Mouse (Mus musculus): Measurements from ENCODE around the gene G3bp2. TPM values are rescaled to one million over a fixed set of nuclear protein-coding genes. Genes with fewer than 3 reads are reported as not detected.
"Not testable (repeated sequence)": the region's sequence is repeated elsewhere in the genome, so short reads cannot be mapped to it uniquely, and the experiment has no call there.

The G3bp2 gene
- total RNA-seq (2021): 100 to 1,000 TPM; 214 to 234 TPM

DNA sequence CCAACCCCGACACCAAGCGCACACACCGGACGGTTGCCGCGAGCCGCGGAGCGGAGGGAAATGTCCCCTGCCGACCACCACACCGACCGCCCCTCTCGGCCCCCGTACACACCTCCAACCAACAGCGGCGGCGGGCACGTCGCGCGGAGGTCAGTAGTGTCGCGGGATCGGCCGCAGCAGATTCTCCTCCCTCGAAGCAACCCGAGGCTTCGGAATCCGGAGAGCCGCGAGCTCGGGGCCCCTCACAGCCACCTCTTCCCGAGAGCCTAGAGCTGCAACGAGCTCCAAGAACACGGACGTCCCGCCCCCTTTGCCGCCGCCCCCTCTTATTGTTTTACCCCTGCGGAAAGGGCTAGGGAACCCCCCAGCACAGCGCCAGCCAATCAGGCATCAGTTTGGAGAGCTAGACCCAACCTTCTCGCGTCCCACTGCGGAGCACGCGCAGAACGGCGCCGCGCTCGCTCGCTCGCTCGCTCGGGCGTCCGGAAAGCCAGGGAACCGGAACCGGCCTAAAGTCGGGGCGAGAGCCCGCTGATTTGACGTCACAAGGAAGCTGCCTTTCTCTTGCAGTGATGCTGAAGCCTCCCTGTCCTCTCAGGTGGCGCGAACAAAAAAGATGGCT, at the start of gene G3bp2:
Gene G3bp2, minus strand, starts transcription at position 303 of the 622 bp plus-strand sequence.
- peak; percentile 92 to 93 for DNase-seq (ENCODE audit: extremely low spot score in 1 of 2, low spot score in 1 of 2)

DNA sequence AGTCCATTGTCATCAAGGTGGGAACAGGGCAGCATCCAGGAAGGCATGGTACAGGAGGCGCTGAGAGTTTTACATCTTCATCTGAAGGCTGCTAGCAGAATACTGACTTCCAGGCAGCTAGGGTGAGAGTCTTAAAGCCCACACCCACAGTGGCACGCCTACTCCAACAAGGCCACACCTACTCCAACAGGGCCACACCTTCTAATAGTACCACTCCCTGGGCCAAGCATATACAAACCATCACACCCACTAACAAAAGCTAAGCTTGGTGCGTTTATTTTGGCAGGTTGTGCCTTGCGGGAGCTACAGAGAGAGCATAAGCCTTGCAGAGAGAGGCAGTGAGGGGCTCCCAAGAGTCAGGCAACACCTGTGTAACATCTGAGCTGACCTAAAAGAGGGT, 49.5 kb upstream of the G3bp2 start:
- not testable (repeated sequence) for DNase-seq (ENCODE audit: extremely low spot score in 1 of 2, low spot score in 1 of 2)

DNA sequence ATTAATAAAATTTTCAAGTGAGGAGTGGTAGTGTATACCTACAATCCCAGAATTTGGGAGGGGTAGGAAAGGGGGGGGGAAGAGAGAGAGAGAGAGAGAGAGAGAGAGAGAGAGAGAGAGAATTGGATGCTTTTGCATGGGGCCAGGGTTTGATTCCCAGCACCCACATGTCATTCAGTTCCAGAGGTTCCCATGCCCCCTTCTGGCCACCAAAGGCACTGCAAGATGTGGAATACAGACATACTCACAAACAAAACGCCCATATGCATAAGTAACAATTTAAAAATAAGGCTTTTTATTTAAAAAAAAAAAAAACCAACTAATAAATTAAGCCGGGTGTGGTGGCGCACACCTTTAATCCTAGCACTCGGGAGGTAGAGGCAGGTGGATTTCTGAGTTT, 48.6 kb upstream of the G3bp2 start:
- no peak for DNase-seq (ENCODE audit: extremely low spot score in 1 of 2, low spot score in 1 of 2)

DNA sequence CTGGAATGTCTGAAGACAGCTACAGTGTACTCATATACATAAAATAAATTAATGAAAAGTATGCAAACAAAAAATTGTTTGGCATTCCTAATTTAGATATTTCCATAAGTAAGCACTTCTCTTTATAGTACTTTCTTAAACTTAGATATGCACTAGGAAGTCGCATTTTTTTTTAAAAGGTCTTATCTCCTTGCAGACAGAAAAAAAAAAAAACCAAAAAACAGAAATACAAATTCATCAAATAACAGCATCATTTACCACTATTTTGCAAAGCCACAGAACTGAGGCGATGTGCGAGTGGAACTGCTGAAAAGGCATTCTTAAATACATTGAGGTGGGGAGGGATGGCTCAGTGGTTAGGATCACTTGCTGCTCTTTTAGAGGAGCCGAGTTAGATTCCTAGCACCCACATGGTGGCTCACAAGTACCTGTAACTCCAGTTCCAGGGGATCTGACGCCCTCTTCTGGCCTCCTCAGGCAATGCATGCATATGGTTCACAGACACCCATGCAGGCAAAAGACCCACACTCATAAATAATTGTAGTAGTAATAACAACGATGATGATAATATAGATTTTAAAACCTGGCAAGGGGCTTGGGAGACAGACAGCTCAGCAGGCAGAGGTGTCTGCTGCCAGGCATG, 46.6 kb upstream of the G3bp2 start:
- DNase-seq (ENCODE audit: extremely low spot score in 1 of 2, low spot score in 1 of 2): no peak

DNA sequence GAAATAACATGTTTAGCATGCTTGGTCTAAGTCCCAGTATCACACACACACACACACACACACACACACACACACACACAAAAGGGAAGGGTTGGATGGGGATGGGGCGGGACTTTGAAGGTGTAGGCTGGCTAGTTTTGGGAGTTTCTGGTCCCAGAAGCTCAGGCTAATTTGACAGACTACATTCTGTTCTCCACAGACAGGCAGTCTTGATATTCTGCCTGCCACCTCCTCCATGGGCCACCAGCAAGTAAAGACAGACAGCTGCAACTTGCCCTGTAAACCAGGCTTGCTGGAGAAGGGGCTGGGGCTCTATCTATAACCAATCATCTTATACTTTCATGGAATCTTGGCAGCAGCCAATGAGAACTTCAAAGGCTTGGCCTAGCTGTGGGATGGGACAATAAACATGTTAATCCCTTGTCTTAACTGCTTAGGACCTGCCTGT, 45.8 kb upstream of the G3bp2 start:
- no peak for DNase-seq (ENCODE audit: extremely low spot score in 1 of 2, low spot score in 1 of 2)

DNA sequence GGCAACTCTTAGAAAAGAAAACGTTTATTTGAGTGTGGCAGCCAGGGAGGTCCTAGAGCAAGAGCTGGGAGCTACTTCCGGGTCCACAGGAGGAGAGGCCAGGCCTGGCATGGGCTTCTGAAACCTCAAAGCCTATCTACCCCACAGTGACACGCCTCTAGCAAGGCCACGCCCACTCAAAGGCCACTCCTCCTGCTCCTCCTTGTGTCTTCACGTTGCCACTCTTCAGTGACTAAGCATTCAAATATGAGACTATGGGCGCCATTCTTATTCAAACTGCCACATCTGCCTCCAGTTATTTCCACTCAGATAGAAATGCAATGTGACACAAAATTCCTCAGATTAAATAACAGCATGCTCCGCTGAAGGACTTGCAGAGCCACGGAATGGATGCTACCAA, 45.1 kb upstream of the G3bp2 start:
- DNase-seq (ENCODE audit: extremely low spot score in 1 of 2, low spot score in 1 of 2): no peak

DNA sequence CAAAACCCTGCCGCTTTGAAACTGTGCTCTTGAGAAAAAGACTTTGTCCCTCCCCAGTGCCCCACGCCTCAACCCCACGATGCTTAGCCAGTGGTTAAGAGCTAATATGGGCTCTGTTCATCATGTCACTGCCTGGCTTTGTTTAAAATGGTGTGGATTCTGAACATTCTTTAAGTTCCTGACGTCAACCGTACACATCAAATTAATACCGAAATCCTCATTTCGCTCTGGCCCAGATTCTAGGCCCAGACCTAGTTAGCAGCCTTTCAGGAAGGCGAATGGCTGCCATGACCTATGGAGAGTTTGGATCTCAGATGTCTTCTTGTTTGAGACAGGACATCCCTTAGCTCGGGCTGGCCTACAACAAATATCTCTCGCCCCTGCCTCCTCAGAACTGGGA, 44.2 kb upstream of the G3bp2 start:
- no peak for DNase-seq (ENCODE audit: extremely low spot score in 1 of 2, low spot score in 1 of 2)

DNA sequence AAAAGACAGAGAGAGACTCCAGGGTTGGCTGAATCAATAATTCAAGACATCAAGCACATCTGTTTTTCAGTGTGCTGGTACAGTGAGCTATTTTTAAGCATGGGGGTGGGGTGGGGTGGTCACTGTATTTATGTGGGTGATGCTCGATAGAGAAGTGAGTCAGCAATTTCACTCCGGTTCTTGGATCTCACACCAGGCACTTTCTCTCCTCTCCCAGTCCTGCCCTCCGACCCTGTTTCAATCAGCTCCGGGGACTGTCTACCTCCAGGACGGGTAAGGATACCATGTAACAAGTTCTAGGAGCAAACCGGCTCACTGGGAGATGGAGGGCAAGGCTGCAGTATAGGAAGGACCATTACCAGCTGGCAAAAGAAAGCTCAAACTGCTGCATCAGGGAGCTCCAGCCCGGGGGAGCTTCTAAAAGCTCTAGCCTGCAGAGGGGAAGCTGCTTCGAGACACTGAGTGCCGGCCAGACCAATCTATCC, 43.7 kb upstream of the G3bp2 start:
- DNase-seq (ENCODE audit: extremely low spot score in 1 of 2, low spot score in 1 of 2): no peak

DNA sequence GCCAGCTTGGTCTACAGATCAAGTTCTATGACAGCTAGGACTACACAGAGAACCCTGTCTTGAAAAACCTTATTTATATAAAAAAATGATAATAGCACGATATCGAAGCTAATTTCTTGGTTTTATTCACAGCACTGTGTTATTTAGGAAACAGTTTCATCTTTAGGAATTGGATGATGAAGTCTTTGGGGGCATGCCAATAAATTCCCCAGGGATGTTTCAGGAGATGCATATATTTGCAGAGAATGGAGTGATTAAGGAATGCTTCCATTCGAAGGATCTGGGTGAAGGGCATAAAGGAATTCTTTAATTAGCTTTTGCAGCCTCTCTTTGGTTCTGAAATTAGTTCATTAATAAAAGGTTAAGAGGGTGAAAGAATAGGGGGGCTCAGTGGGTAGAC, 41.9 kb upstream of the G3bp2 start:
- no peak for DNase-seq (ENCODE audit: extremely low spot score in 1 of 2, low spot score in 1 of 2)

DNA sequence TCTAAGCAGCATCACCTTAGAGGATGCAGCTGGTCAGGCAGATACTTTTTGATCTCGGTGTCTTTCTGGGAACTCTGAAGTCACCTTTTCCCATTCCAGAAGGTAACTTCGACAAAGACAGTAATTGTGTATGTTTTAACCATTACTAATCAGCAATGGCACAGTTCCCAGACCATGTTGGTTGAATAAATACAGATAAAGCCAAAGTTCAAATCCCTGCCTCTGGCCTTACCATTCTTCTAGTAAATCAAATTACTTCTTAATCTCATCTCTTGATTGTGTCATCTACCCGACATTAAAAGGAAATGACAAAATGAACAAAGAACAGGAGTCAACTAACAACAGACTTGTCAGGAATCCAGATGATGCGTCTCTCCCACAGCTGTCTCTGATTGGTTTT, 38.1 kb upstream of the G3bp2 start:
- DNase-seq (ENCODE audit: extremely low spot score in 1 of 2, low spot score in 1 of 2): no peak

DNA sequence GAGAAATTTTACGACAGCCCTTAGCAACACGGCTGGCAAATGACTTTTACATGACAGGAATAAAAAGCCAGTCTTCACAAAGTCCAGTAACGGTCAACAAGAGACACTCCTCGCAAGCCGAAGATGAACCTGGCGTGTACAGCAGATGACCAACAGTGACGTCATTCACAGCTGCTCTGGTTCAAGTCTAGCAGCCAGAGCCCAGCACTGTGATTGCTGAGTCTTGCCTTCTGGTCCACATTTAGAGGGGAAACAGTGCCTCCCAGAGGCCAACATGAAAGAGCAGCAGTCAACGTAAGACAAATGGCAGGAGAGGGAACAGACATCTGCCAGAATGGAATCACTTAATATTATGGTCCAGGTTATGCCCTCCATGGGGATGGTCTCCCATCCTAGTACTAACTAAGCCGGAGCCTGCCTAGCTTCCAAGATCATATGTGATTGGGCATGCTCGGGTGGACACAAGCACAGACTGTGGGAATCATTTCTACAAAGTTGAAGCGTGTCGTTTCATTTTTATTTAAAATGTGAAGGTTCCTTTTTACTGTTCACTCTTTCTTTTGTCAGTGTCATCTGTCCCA, 34.4 kb upstream of the G3bp2 start:
- peak; percentile 41 to 59 for DNase-seq (ENCODE audit: extremely low spot score in 1 of 2, low spot score in 1 of 2)

DNA sequence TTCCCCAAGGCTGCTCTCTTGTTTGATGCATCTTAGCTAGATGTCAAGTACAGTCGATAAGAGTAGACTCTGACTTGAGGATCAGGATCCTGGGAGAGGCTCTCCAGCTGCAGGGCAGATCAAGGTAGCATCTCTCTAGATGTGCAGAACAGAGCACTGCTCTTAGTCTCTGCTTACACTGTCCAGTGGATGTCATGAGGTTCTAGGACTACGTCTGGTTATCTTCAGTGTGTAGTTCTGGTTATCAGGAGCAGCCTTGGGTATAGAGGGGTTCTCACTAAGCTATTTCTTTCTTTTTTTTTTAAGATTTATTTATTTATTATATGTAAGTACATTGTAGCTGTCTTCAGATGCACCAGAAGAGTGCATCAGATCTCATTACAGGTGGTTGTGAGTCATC, 31.4 kb upstream of the G3bp2 start:
- no peak for DNase-seq (ENCODE audit: extremely low spot score in 1 of 2, low spot score in 1 of 2)

DNA sequence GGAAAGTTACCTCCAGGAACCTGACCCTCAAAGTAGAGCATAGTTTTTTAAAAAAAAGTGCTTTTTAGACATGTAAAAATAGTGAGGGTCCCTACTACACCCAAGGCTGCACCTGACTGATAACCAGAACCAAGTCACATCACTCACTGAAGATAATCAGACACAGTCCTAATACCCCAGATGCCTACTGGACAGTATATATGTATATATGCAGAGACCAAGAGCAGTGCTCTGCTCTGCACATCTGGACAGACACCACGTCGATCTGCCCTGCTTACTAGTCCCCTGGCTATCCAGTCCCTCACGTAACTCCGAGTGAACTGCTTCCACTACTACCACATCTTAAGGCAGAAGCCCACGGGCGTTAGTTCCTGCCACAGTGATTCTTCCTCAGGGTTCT, 30.7 kb upstream of the G3bp2 start:
- DNase-seq (ENCODE audit: extremely low spot score in 1 of 2, low spot score in 1 of 2): no peak

DNA sequence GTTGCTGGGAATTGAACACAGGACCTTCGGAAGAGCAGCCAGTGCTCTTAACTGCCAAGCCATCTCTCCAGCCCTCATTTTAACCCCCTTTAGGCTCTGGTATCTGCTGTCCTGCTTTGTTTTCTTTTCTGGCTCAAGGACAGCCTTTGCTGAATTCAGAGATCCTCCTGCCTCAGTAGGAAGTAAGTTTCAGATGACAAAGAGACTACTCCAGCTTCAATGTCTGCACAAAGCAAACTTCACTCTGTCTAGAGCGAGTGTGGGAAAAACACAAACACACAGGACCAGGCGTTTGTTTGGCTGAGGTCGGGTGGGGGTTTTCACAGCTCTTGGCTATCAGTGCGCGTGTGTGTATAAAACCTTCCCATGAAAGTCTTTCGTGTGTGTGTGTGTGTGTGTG, 30.0 kb upstream of the G3bp2 start:
- no peak for DNase-seq (ENCODE audit: extremely low spot score in 1 of 2, low spot score in 1 of 2)

DNA sequence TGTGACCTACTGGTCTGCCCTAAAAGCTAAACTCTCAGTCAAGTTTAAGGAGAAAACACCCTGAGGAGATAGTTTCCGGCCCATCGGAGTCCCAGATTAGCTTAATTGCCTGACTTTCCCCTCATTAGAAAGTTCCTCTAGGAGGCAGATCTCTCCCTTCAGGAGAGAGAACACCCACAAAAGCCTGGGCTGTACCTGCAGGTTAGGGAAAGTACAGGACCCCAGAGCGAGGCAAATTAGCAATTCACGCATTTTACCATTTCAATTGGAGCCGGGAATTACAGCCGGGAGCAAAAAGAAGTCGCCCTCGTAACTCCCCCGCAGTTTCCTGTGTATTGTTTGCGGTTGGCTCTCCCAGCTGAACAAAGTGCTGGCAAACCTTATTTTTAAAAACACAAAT, 29.1 kb upstream of the G3bp2 start:
- DNase-seq (ENCODE audit: extremely low spot score in 1 of 2, low spot score in 1 of 2): no peak

DNA sequence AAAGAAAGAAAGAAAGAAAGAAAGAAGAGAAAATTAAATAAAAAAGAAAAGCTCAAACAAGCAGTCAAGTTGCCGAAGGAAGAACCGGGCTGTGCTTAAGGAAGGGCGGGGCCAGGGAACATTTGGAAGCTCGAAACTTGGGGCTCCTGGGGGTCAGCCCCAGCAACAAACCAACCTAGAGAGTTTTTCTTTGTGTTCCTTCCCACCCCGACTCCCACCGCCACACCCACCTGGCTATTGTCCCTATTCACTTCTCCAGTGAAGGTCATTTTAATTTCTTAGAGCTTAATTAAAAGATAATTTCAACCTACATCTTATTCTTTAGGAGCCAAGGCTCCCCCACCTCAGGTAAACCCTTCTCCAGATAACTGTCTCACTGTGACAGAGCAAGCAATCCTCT, 28.7 kb upstream of the G3bp2 start:
- no peak for DNase-seq (ENCODE audit: extremely low spot score in 1 of 2, low spot score in 1 of 2)

DNA sequence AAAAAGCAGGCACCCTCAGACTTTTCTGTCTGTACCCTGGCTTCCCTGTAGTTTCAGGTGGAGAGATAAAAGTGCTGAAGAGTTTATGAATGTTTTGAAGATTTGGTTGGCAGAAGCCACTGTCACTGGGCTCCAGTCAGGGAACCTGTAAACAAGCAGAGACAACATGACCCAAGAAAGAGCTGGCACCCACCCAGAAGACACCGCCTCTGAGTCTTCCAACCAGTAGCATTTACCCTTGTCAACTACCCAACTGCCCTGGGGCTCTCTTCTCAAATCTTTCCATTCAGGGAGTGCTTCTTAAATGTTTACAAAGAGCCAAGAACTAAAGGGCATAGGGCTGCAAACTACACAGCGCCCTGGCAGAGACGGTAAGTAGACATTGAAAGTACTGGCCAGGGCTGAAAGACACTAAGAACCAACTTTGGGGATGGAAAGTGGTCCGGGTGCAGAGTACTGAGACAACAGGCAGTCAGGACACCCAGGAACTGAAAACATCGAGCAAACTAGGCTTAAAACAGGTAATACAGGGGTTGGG, 27.4 kb upstream of the G3bp2 start:
- DNase-seq (ENCODE audit: extremely low spot score in 1 of 2, low spot score in 1 of 2): no peak

DNA sequence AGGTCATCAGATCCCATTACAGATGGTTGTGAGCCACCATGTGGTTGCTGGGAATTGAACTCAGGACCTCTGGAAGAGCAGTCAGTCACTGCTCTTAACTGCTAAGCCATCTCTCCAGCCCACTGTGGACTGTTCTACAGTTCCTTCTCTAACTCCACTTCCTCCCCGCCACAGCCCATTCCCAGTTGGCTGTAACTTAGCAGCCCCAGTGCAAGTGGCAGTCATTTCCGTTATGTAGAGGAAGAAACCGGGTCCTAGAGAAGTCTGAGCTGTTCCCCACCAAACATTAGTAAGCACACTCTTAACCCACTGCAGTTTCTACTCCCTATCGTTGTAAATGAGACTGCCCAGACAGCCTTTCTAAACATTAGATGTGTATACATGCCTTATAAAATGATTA, 23.8 kb upstream of the G3bp2 start:
- DNase-seq (ENCODE audit: extremely low spot score in 1 of 2, low spot score in 1 of 2): no peak

DNA sequence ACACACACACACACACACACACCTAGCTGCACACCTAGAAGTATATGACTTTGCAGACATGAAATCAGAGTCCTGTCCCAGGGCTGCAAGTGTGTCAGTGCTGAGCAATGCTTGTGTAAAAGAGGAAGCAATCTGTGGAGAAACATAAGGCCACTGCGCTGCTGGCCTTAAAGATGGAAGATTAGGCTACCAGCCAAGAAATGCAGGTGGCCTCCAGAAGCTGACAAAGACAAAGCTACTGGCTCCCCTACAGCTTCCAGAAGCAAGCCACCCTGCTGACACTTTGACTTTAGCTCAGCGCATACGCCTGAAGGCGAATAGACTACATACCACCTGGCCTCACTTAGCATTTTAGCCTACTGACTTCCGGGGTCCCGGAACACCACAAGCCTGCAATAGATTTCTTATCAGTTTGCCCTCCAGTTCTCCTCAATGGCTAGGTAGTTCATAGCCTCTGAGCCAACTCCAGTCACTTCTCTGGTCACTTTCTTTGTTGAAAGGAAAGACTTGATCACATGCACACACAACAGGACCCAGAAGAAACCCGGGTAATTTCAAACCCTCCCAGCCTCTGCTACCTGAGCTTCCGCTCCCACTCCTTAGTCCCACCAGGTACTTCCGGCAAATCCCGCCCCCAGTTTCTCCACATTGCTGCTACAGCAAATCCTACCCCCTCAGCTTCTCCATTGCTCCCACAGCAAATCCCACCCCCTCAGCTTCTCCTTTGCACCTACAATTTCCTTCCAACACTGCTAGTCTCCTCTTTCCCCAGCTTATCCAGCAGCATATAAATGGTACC, 23.0 kb upstream of the G3bp2 start:
- no peak for DNase-seq (ENCODE audit: extremely low spot score in 1 of 2, low spot score in 1 of 2)

DNA sequence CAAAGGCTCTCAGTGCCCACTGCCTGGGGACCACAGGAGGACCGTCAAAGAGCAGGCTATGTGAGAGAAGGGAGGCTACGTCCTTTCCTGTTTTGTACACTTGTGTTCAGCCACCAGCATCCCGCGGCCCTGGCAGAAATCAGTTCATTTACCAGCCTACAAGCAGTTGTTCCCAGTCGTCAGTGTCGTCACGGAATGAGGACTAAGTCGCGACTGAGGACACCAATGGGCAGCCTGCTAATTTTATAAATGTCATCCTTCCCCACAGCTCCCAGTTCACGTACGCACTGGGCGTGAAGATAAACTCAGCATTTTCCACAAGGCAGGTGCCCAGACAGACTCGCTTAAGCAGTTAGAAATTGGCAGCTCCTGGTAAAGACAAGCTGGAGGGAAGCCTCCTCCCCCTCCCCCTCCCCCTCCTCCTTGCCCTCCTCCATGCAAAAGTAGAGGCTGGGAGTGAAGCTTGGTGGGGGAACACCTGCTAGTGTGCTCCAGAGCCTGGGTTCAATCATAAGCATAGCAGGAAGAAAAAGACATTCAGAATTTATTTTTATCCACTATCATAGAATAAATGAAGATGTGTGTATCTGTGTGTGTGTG, 20.4 kb upstream of the G3bp2 start:
- no peak for DNase-seq (ENCODE audit: extremely low spot score in 1 of 2, low spot score in 1 of 2)

DNA sequence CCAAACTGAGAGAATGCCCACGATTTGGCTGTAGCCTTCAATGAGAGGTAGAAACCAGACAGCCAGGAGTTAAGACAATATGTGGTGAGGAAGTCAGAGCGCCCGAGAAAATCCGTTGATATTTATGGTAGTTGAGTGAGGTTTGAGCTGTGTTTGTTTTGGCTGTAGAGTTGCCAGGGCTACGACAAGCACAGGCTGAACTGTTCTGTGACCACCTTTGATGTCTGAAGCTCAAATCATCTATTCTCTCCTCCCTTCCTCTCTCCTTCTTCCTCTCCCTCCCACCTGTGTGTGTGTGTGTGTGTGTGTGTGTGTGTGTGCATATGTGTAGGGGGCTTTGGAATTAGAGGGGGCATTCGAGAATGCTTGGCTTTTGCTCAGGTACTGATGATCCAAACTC, 19.5 kb upstream of the G3bp2 start:
- DNase-seq (ENCODE audit: extremely low spot score in 1 of 2, low spot score in 1 of 2): no peak

All from layer of hippocampus, postnatal 25 days (tissue).